Mouse (Mus musculus): ENCODE data around the gene Gm10964.

The Gm10964 gene

GRCm38 (mm10) chr3:103739329-103739728, at the start of gene Gm10964:
Gene Gm10964 (plus strand): TSS chr3:103739366.
- no peak for DNase-seq (ENCODE audit: low read depth)

- DNase-seq (ENCODE audit: low read depth) = peak; percentile 8
Observed at GRCm38 (mm10) chr3:103690506-103690905, 48.7 kb upstream of the Gm10964 start.

GRCm38 (mm10) chr3:103695556-103695955, 43.6 kb upstream of the Gm10964 start:
- no peak for DNase-seq (ENCODE audit: low read depth)

- no peak for DNase-seq (ENCODE audit: low read depth)
Observed at GRCm38 (mm10) chr3:103696388-103696925, 42.7 kb upstream of the Gm10964 start.

GRCm38 (mm10) chr3:103704661-103705060, 34.5 kb upstream of the Gm10964 start:
- no peak for DNase-seq (ENCODE audit: low read depth)

GRCm38 (mm10) chr3:103705426-103705825, 33.7 kb upstream of the Gm10964 start:
- no peak for DNase-seq (ENCODE audit: low read depth)

GRCm38 (mm10) chr3:103709470-103710040, 29.6 kb upstream of the Gm10964 start:
- no peak for DNase-seq (ENCODE audit: low read depth)

GRCm38 (mm10) chr3:103712196-103712595, 27.0 kb upstream of the Gm10964 start:
- DNase-seq (ENCODE audit: low read depth) = no peak

GRCm38 (mm10) chr3:103714236-103714875, 24.8 kb upstream of the Gm10964 start:
- DNase-seq (ENCODE audit: low read depth) = peak; percentile 14

- DNase-seq (ENCODE audit: low read depth) = peak; percentile 24
Observed at GRCm38 (mm10) chr3:103714942-103715341, 24.2 kb upstream of the Gm10964 start.

- DNase-seq (ENCODE audit: low read depth) = peak; percentile 25
Observed at GRCm38 (mm10) chr3:103715762-103716693, 23.1 kb upstream of the Gm10964 start.

GRCm38 (mm10) chr3:103716774-103717760, 22.1 kb upstream of the Gm10964 start:
- DNase-seq (ENCODE audit: low read depth) = no peak

GRCm38 (mm10) chr3:103718728-103719127, 20.4 kb upstream of the Gm10964 start:
- no peak for DNase-seq (ENCODE audit: low read depth)

GRCm38 (mm10) chr3:103724137-103724536, 15.0 kb upstream of the Gm10964 start:
- no peak for DNase-seq (ENCODE audit: low read depth)

GRCm38 (mm10) chr3:103726642-103727041, 12.5 kb upstream of the Gm10964 start:
- no peak for DNase-seq (ENCODE audit: low read depth)

- DNase-seq (ENCODE audit: low read depth) = no peak
Observed at GRCm38 (mm10) chr3:103727813-103728326, 11.3 kb upstream of the Gm10964 start.

- no peak for DNase-seq (ENCODE audit: low read depth)
Observed at GRCm38 (mm10) chr3:103729850-103730249, 9.3 kb upstream of the Gm10964 start.

GRCm38 (mm10) chr3:103732116-103732515, 7.0 kb upstream of the Gm10964 start:
- DNase-seq (ENCODE audit: low read depth) = no peak

GRCm38 (mm10) chr3:103733176-103733575, 6.0 kb upstream of the Gm10964 start:
- DNase-seq (ENCODE audit: low read depth) = no peak

GRCm38 (mm10) chr3:103733799-103734695, 5.1 kb upstream of the Gm10964 start:
- DNase-seq (ENCODE audit: low read depth) = no peak

Data from naive thymus-derived CD4-positive, alpha-beta T cell, adult 2 months (primary cell).